Mouse (Mus musculus) left cerebral cortex, adult 11 months (tissue): ENCODE data around the gene Sh2d3c.
A peak's percentile ranks its signal among the peaks of the same experiment; 100 is the strongest.

Source experiments
- DNase-seq: peaks from one replicate; pipeline ENCODE4 v3.0.0; 2022; ENCODE audit warnings: low spot score

The Sh2d3c gene

GRCm38 (mm10) chr2:32724832-32725790 lies 4.3 kb downstream of the Sh2d3c start:
- DNase-seq = no peak

DNA sequence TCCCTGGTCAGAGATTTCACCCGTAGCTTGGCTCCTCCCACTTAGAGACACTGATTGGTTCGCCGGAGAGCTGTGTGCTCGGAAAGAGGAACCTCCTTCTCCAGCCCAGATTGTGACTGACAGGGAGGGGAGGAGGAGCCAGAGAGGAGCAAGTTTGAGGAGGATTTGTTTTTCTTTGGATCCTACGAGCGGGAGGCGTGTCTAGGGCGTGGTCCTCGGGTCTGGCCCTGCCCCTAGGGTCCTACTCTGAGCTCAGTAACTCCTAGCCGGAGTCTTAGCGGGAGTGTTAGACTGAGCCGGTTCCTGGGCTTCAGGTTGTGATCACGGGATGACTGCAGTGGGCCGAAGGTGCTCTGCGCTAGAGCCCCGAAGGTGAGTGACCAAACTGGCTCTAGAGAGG lies 6.6 kb downstream of the Sh2d3c start:
- peak; percentile 75 for DNase-seq

DNA sequence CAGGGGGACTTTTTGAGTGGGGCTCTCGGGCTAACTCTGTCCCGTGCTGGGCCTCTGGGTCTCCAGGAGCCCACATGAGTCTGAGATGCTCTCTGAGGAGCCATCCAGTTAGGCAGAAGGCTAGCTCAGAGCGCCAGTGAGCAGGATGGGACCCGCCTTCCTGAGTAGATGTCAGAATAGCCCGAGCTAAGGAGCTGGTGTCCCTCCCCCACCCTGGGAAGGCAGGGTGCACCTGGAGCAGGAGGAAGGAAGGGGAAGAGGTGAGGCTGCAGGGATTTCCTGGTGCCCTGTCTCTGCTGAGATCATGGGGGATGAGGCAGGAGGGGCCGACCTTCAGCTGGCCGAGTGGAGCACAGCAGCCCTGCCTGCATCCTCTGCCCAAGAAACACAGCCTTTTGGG lies 7.6 kb downstream of the Sh2d3c start:
- no peak for DNase-seq

- no peak for DNase-seq
These were observed 8.7 kb downstream of the Sh2d3c start for GRCm38 (mm10) chr2:32729547-32729946.

GRCm38 (mm10) chr2:32730854-32731253 lies 10.0 kb downstream of the Sh2d3c start:
- no peak for DNase-seq

- DNase-seq = no peak
These were observed 11.1 kb downstream of the Sh2d3c start for GRCm38 (mm10) chr2:32731911-32732310.

- DNase-seq = no peak
These were observed 11.8 kb downstream of the Sh2d3c start for GRCm38 (mm10) chr2:32732695-32733094.

- DNase-seq = no peak
These were observed 13.6 kb downstream of the Sh2d3c start for GRCm38 (mm10) chr2:32734480-32734879.

DNA sequence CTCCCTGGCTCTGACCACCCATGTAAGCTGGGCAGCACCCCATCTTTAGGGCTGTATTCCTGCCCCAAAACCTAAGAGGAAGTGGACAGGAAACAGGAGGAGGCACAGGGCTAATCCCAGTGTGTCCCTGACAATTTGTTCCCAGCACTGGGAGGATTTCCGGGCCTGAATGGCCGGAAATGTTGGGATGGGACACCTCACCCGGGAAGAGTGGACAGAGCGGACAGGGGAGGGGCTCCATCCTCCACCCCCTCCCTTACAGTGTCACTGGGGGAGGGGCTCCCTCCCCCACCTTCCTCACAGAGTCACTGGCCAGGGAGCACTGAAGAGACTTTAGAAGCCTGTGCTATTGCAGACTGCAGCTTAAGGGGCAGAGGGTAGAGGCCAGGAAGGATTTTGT lies 14.1 kb downstream of the Sh2d3c start:
- no peak for DNase-seq

DNA sequence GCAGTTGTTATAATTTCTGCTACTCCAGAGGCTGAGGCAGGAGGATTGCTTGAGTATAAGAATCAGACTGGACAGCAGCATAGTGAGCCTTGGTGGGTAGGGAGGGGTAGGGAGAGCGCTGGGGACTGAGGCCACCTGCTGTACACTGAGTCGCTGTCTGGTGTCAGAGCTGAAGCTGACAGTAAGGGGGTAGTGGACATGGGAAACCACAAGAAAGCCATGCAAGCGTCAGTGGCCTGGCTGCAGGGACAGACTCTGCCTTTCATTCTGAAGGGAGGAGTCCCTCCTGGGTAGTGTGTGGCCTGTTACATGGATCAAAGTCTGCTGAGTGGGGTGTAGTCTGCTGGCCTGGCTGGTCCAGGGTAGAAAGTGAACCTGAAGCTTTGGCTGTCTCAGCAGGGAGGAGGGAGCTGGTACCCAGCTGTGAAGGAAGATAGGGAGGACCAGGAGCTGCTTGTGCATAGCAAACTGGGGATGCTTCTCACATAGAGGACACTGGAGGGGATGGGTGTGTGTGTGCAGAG lies 15.5 kb downstream of the Sh2d3c start:
- no peak for DNase-seq

GRCm38 (mm10) chr2:32737008-32737407 lies 16.2 kb downstream of the Sh2d3c start:
- DNase-seq = no peak

DNA sequence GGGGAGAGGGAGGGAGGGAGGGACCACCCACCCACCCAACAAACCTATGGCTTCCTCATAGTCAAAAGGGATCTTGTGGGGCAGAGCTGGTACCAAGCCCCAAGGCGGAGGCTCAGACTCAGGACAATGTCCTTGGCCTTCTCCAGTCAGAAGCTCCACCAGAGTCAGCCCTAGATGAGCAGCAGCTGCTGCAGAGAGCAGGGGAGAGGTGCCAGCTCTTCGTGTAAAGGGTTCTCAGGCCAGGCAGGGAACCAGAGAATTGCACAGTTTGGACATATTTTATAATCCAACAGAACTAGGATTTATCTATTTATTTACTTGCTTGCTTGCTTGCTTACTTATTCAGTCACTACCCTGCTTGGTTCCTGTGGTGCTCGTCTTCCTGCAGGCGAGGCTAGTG lies 18.5 kb downstream of the Sh2d3c start:
- no peak for DNase-seq

- DNase-seq = no peak
These were observed 20.0 kb downstream of the Sh2d3c start, which contains the start of gene 6330409D20Rik for GRCm38 (mm10) chr2:32740916-32741272. 6330409D20Rik (minus strand) TSS chr2:32741016.

DNA sequence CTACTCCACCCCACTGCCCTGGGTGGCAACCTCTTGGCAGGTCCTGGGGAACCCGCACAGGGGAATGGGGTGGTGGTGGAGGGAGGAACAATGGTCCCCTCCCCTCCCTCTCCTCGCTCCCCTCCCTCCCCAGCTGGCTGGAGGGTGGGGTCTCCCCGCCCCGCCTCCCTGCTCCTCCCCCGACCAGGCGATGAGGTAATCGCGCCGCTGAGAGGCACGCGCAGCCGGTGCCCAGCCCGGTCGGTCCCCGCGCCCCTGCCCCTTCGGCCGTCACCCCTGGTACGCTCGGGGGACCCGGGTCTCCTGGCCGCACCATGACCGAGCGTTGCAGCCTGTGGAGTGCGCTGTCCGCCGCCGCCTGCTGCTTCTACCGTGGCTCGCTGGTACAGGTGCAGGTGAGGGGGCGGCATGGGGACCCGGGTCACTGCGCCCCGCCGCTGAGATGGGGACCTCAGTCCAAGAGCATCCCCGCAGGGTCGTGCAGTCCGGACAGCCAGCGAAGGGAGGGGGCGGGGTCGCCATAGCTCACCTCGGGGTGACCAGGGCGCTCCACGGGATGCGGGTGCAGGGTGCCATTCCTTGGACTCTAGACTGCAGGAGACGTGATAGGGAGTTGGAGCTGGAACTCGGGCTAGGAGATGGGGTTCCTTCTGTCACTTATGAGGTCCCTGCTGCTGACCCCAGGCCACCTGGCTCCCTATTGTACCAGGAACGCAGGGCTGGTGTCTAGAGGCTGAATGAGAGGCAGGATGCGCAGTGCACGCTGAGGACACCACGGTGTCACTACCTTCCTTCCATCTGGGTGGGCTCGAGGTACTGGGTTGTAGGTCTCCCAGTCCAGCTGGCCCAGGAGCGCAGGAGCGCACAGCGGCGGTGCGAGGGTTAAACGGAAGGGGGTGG lies 20.7 kb downstream of the Sh2d3c start:
- DNase-seq = no peak

DNA sequence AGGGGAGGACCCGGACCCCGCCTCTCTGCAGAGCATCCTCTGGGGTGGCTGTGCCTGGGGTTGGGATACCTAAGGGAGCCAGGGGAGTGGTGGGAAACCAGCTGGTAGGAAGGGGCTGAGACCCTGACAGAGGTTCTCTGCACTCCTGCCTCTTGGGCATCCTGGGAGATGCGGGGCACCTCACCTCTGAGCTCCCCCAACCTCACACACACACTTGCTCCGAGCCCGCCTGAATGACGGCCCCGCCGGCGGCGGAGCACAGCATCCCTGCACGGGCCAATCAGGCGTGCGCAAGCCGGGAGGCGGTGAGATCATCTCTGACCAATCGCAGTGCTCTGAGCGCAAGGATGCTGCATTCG lies 21.3 kb downstream of the Sh2d3c start:
- DNase-seq = peak; percentile 79

- DNase-seq = no peak
These were observed 23.6 kb downstream of the Sh2d3c start for GRCm38 (mm10) chr2:32744272-32744982.

GRCm38 (mm10) chr2:32749082-32749481 lies 28.2 kb downstream of the Sh2d3c start:
- no peak for DNase-seq

DNA sequence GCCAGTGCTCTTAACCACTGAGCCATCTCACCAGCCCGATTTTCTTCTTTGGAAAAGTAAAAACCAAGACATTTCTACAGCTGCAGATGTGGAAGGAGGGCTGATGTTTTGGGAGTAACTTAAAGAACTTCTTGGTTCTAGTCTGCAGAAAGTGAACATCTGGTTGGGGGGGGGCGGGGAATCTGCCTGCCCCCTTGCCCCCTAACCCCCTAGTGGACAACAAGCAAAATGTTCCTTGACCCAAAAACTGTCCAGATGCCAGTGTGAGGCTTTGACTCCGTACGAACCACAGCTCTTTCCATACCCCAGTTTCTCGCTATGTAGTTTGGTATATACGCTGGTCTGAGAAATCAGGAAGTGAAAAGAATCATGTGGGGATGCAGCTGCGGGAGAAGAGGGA lies 29.3 kb downstream of the Sh2d3c start:
- DNase-seq = no peak

DNA sequence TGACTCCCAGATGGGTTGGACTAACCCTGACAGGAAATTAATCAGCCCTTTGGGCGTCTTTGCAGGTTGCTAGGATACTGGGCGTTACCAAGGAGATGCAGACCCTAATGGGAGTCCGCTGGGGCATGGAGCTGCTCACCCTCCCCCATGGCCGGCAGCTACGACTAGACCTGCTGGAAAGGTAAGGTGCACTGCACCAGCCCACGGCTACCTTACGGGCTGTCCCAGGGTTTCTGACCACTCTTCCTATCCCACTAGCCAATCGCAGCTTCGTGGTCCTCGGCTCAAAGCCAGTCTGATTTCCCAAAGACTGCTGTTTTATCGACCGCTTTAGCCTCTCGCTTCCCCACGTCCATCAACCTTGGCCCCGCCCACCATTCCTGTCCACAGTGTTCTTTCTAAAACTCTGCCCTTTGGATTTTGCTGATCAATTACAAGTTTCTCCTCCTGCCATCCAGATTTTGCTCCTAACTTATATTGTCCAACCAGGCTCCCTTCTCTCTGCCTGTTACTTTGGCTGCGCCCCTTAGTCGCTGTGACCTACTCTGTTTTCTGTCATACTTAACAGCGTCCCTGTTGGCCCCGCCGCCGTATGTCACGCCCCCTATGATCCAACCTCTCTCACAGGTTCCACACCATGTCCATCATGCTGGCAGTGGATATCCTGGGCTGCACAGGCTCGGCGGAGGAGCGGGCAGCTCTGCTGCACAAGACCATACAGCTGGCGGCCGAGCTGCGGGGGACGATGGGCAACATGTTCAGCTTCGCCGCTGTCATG lies 30.2 kb downstream of the Sh2d3c start:
- no peak for DNase-seq

GRCm38 (mm10) chr2:32751665-32752033 lies 30.8 kb downstream of the Sh2d3c start:
- no peak for DNase-seq

DNA sequence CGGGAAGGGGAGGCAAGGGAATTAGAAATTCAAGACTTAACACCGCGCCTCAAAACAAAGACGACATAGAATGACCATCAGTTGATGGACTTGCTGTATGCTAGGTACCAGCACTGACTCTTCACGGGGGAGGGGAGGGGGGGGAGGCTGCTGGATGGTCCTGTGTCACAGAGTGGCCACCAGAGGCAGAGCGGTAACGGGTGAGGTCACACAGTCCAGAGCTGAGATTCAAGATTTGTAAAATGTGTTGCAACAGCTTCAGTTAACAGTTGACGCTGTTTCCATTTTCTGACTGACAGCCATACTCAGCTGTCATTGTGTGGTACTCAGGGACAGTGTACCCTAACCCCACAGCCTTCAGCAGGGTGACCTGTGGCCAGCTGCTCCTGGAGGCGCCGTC lies 31.3 kb downstream of the Sh2d3c start:
- DNase-seq = no peak
